Mouse (Mus musculus) midbrain, embryonic 14.5 days (tissue): ENCODE results near the gene Cgrrf1. TPM values are rescaled to one million over a fixed set of nuclear protein-coding genes. Genes with fewer than 3 reads are reported as not detected.
A peak's percentile ranks its signal among the peaks of the same experiment; 100 is the strongest.
"Not testable (repeated sequence)": the region's sequence is repeated elsewhere in the genome, so short reads cannot be mapped to it uniquely, and the experiment has no call there.

Experiments used
- ATAC-seq: fragments of 200-750 bp; cut with Nextera tagmentation; 2 replicates; pipeline ENCODE4 v1.8.0; 2017; ENCODE audit warnings: moderate number of reproducible peaks, moderate library complexity; ENCODE audit not compliant: low FRiP score, low TSS enrichment
- DNase-seq: peaks from one replicate; pipeline ENCODE4 v3.0.0-alpha.2; 2015
- H3K27ac ChIP-seq: fragments of 300-500 bp; sonication (generic); replicated peaks from 2 replicates; pipeline ENCODE4 v1.5.1; 2014; ENCODE audit warnings: mild to moderate bottlenecking, low read depth, low read length, moderate library complexity
- H3K27me3 ChIP-seq: fragments of 300-500 bp; sonication (generic); 2 replicates; pipeline ENCODE4 v1.6.1; 2014; ENCODE audit warnings: low read length, control low read depth, mixed read lengths; ENCODE audit not compliant: control insufficient read depth, insufficient read depth
- H3K36me3 ChIP-seq: fragments of 300-500 bp; sonication (generic); 2 replicates; pipeline ENCODE4 v1.6.1; 2014; ENCODE audit warnings: low read length, control low read depth; ENCODE audit not compliant: control insufficient read depth, insufficient read depth
- H3K4me1 ChIP-seq: fragments of 300-500 bp; sonication (generic); 2 replicates; pipeline ENCODE4 v1.6.1; 2014; ENCODE audit warnings: mild to moderate bottlenecking, antibody characterized with exemption, low read length, control low read depth; ENCODE audit not compliant: control insufficient read depth, insufficient read depth
- H3K4me2 ChIP-seq: fragments of 300-500 bp; sonication (generic); 2 replicates; pipeline ENCODE4 v1.6.1; 2014; ENCODE audit warnings: mild to moderate bottlenecking, low read length, moderate library complexity
- H3K4me3 ChIP-seq: fragments of 300-500 bp; sonication (generic); replicated peaks from 2 replicates; pipeline ENCODE4 v1.5.1; 2014; ENCODE audit warnings: low read depth, low read length
- H3K9ac ChIP-seq: fragments of 300-500 bp; sonication (generic); replicated peaks from 2 replicates; pipeline ENCODE4 v1.6.1; 2014; ENCODE audit warnings: mild to moderate bottlenecking, low read length, moderate library complexity
- H3K9me3 ChIP-seq: fragments of 300-500 bp; sonication (generic); 2 replicates; pipeline ENCODE4 v1.6.1; 2016; ENCODE audit warnings: low read length, control low read depth, mixed read lengths; ENCODE audit not compliant: control insufficient read depth
- WGBS: fragments of 180-500 bp; shearing (Covaris S2); extraction: QIAGEN DNeasy Blood & Tissue Kit; methylation state at CpG from one replicate; pipeline ENCODE4 v1.1.7; 2014; 5-methylcytosine and 5-hydroxymethylcytosine counted together
- polyA plus RNA-seq: library from polyadenylated mRNA; unstranded; fragments of >200 nt; fragmentation: Nextera tagmentation; extraction: Ambion mirVana; gene quantifications from 2 replicates; pipeline ENCODE4 v1.2.1, GENCODE M21; 2014

Cgrrf1 gene
- polyA plus RNA-seq, 1 experiment from 2014 or later = 23.7 TPM

- no peak overlapping the region for H3K4me3 ChIP-seq
- no peak for ATAC-seq
- no peak for DNase-seq
- no peaks in the 10 kb centered on the region for H3K27me3 ChIP-seq
- peaks cover 31% of the 10 kb centered on the region for H3K36me3 ChIP-seq
- H3K9ac ChIP-seq = no peak overlapping the region
- no peak overlapping the region for H3K27ac ChIP-seq
- H3K4me1 ChIP-seq = peaks cover 15% of the 10 kb centered on the region
- no peaks in the 10 kb centered on the region for H3K9me3 ChIP-seq
- 96% methylated on average over 7 of the region's 7 CpGs for whole genome bisulfite sequencing
- no peak overlapping the region for H3K4me2 ChIP-seq
Observed at GRCm38 (mm10) chr14:46818743-46819142, 13.2 kb upstream of the Cgrrf1 start.

- WGBS = 97% methylated on average over 5 of the region's 6 CpGs
- not testable (repeated sequence) for H3K4me2 ChIP-seq, H3K9me3 ChIP-seq, ATAC-seq, H3K4me3 ChIP-seq, H3K9ac ChIP-seq, H3K27me3 ChIP-seq, DNase-seq, H3K27ac ChIP-seq
- H3K36me3 ChIP-seq = peaks cover 23% of the 10 kb centered on the region
- H3K4me1 ChIP-seq = peaks cover 15% of the 10 kb centered on the region
Observed at GRCm38 (mm10) chr14:46819961-46820360, 12.0 kb upstream of the Cgrrf1 start.

GRCm38 (mm10) chr14:46821271-46821872 lies 10.6 kb upstream of the Cgrrf1 start:
- peak overlapping the region; percentile 69 for H3K4me2 ChIP-seq
- DNase-seq (no peak), ATAC-seq (no peak)
- H3K36me3 ChIP-seq = peaks cover 11% of the 10 kb centered on the region; the same call in 1 of the 2 replicates
- peak overlapping the region; percentile 88 for H3K9ac ChIP-seq
- H3K4me1 ChIP-seq = peaks cover 15% of the 10 kb centered on the region
- H3K9me3 ChIP-seq = no peaks in the 10 kb centered on the region
- WGBS = 2% methylated on average over 11 of the region's 11 CpGs
- peak overlapping the region; percentile 83 for H3K27ac ChIP-seq
- no peaks in the 10 kb centered on the region for H3K27me3 ChIP-seq
- H3K4me3 ChIP-seq = peak overlapping the region; percentile 88

- peak within 1 kb of the TSS; percentile 88 for H3K9ac ChIP-seq
- H3K4me2 ChIP-seq = peak within 1 kb of the TSS; percentile 69
- H3K27ac ChIP-seq = peak within 1 kb of the TSS; percentile 83
- no peaks in the 10 kb centered on the region for H3K9me3 ChIP-seq
- H3K4me3 ChIP-seq = peak within 1 kb of the TSS; percentile 88
- H3K27me3 ChIP-seq = no peaks in the 10 kb centered on the region
- ATAC-seq (peak; percentile 98), DNase-seq (peak; percentile 97)
- under 1% methylated on average over 63 of the region's 65 CpGs for WGBS
- peaks cover 4% of the 10 kb centered on the region; the same call in 1 of the 2 replicates for H3K36me3 ChIP-seq
- peaks cover 15% of the 10 kb centered on the region for H3K4me1 ChIP-seq
Observed at GRCm38 (mm10) chr14:46821873-46822716, 9.8 kb upstream of the Cgrrf1 start, which contains the start of gene Gmfb. TSS of gene Gmfb (minus strand) at chr14:46822242.

GRCm38 (mm10) chr14:46823996-46824395 lies 7.9 kb upstream of the Cgrrf1 start:
- no peaks in the 10 kb centered on the region for H3K36me3 ChIP-seq
- H3K4me3 ChIP-seq = no peak overlapping the region
- H3K9ac ChIP-seq = no peak overlapping the region
- no peak overlapping the region for H3K4me2 ChIP-seq
- ATAC-seq (no peak), DNase-seq (no peak)
- no peaks in the 10 kb centered on the region for H3K27me3 ChIP-seq
- H3K27ac ChIP-seq = no peak overlapping the region
- no peaks in the 10 kb centered on the region for H3K9me3 ChIP-seq
- H3K4me1 ChIP-seq = peaks cover 15% of the 10 kb centered on the region
- 80% methylated on average over 2 of the region's 2 CpGs for WGBS

- Histone ChIP-seq H3K9ac (no peak overlapping the region), H3K4me2 (no peak overlapping the region), H3K27me3 (no peaks in the 10 kb centered on the region), H3K36me3 (no peaks in the 10 kb centered on the region), H3K27ac (no peak overlapping the region), H3K4me3 (no peak overlapping the region), H3K4me1 (no peaks in the 10 kb centered on the region), H3K9me3 (no peaks in the 10 kb centered on the region)
- no peak for DNase-seq
- no peak for ATAC-seq
- WGBS = 71% methylated on average over 1 of the region's 1 CpGs
Observed at GRCm38 (mm10) chr14:46827430-46827829, 4.5 kb upstream of the Cgrrf1 start.

- peak; percentile 20 for DNase-seq
- Histone ChIP-seq H3K27me3 (no peaks in the 10 kb centered on the region), H3K4me2 (peak overlapping the region; percentile 91), H3K9me3 (no peaks in the 10 kb centered on the region), H3K9ac (peak overlapping the region; percentile 73), H3K36me3 (no peaks in the 10 kb centered on the region), H3K27ac (no peak overlapping the region), H3K4me1 (peaks cover 4% of the 10 kb centered on the region), H3K4me3 (peak overlapping the region; percentile 68)
- WGBS = 6% methylated on average over 4 of the region's 4 CpGs
- ATAC-seq = no peak
Observed at GRCm38 (mm10) chr14:46831295-46831694, 630 bp upstream of the Cgrrf1 start.

GRCm38 (mm10) chr14:46832354-46833272 lies 688 bp downstream of the Cgrrf1 start:
- WGBS = 9% methylated on average over 40 of the region's 40 CpGs

More at GRCm38 (mm10) chr14:46832354-46833272, 688 bp downstream of the Cgrrf1 start:
- no peak overlapping the region for H3K27ac ChIP-seq
- no peaks in the 10 kb centered on the region for H3K36me3 ChIP-seq
- no peaks in the 10 kb centered on the region for H3K9me3 ChIP-seq
- H3K27me3 ChIP-seq = no peaks in the 10 kb centered on the region
- H3K4me1 ChIP-seq = peaks cover 4% of the 10 kb centered on the region
- H3K9ac ChIP-seq = peak overlapping the region; percentile 73
- peak overlapping the region; percentile 68 for H3K4me3 ChIP-seq
- DNase-seq (peak; percentile 40), ATAC-seq (peak; percentile 72)
- H3K4me2 ChIP-seq = peak overlapping the region; percentile 91
